Mouse (Mus musculus): ENCODE data around the gene Comtd1. TPM values are rescaled to one million over a fixed set of nuclear protein-coding genes. Genes with fewer than 3 reads are reported as not detected.
A peak's percentile ranks its signal among the peaks of the same experiment; 100 is the strongest.

Comtd1 gene
- 0.85 and 1.1 TPM in 2 replicates for polyA plus RNA-seq (2012)

DNA sequence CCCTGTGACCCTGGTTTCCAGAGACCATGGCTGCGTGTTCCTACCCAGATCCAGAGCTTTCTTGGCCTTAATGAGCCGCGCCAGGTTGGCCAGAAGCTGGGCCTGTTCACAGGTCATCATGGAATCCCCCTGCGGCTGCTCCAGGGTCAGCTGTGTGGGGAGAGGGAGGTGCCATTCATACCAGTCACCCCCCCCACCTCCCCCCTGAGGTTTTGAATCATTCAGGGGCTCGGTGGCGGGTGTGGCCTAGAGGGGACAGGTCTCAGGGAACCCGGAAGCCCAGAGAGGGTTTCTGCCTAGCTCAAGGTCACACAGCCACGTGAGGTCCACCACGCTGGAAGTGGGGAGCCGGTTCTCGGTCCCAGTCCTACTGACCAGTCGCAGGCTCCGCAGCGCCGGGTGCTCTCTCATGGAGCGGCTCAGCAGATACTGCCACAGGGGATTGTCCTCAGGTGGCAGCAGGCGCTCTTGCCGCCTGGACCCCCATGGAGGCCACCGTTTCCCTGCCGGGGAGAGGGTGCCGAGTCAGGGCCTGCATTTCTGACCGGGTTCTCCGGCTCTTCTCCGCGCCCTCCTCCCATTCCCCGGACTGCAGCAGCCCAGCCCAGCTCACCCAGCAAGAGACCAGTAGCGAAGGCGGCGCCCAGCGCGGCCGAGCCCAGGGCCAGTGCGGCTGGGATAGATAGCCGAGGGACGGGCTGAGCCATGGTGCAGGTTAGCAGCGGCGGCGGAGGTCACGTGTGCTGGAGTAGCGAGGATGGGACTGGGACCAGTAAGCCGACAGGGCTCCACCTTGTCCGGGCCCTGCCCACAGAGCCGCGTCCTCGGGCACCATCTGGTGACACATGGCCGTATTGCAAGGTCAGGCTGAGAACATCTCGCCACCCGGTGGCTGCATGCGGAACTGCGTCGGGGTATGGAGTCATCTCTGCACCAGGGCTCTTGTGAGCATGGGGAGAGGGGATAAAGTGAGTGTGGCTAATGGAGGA lies at the start of gene Comtd1:
Gene Comtd1 (minus strand): TSS at position 812 of the 989 bp plus-strand sequence.
- peak within 1 kb of the TSS; percentile 74 for H3K4me3 ChIP-seq (replicated peaks)
- H3K4me1 ChIP-seq (ENCODE audit: control insufficient read depth): peaks cover 88% of the 10 kb centered on the region
- H3K9me3 ChIP-seq (ENCODE audit: control insufficient read depth, low read length): no peaks in the 10 kb centered on the region
- peaks cover 43% of the 10 kb centered on the region for H3K36me3 ChIP-seq (ENCODE audit: control insufficient read depth)
- H3K27me3 ChIP-seq (ENCODE audit: control insufficient read depth): no peaks in the 10 kb centered on the region
- TF ChIP-seq TAL1 (IDR thresholded peaks at IDR 0.05; ENCODE audit: low read length) (0 out of 3 replicates have a peak, but pooled peaks have one; percentile 13), GATA1 (IDR thresholded peaks at IDR 0.05; ENCODE audit: low read length) (no peak)

DNA sequence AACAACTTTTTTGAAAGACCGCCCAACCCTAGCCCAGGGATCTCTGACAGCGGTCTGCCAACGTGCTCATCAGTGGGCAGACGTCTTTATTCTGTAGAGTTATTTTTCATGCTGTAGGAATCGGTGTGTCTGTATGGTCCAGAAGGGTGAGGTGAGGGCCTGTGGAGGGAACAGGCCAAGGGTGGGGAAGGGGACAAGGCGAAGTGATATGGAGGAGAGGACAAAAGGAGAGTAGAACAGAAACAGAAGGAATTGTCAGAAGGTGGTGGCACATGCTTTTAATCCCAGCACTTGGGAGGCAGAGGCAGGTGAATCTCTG lies 43.5 kb upstream of the Comtd1 start:
- H3K4me1 ChIP-seq (ENCODE audit: control insufficient read depth): no peaks in the 10 kb centered on the region
- H3K27me3 ChIP-seq (ENCODE audit: control insufficient read depth): no peaks in the 10 kb centered on the region
- H3K4me3 ChIP-seq (replicated peaks): no peak overlapping the region
- no peaks in the 10 kb centered on the region for H3K9me3 ChIP-seq (ENCODE audit: control insufficient read depth, low read length)
- H3K36me3 ChIP-seq (ENCODE audit: control insufficient read depth): no peaks in the 10 kb centered on the region
- TF ChIP-seq GATA1 (IDR thresholded peaks at IDR 0.05; ENCODE audit: low read length) (no peak), TAL1 (IDR thresholded peaks at IDR 0.05; ENCODE audit: low read length) (no peak)

- Histone ChIP-seq H3K4me1 (ENCODE audit: control insufficient read depth) (no peaks in the 10 kb centered on the region), H3K36me3 (ENCODE audit: control insufficient read depth) (no peaks in the 10 kb centered on the region), H3K9me3 (ENCODE audit: control insufficient read depth, low read length) (no peaks in the 10 kb centered on the region), H3K27me3 (ENCODE audit: control insufficient read depth) (no peaks in the 10 kb centered on the region), H3K4me3 (replicated peaks) (no peak overlapping the region)
- TF ChIP-seq GATA1 (IDR thresholded peaks at IDR 0.05; ENCODE audit: low read length) (no peak), TAL1 (IDR thresholded peaks at IDR 0.05; ENCODE audit: low read length) (no peak)
Observed at GRCm38 (mm10) chr14:21891581-21892340, 43.0 kb upstream of the Comtd1 start.

DNA sequence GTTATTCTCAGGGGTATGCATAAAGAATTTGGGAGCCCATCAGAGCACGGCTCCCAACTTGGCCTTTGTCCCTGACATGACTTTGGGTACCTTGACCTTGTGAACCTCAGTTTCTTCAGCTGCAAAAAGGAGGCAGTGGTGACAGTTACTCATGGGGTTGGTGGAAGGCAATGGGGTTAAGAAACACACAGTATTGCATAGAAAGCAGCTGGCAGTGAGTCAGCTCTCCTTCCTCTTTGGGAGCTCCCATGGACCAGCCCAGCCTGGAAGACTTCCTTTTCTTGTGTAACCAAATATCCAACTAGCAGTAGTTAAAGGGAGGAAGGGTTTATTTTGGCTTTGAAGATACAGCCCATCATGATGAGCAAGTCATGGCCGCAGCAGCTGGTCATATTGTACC lies 41.7 kb upstream of the Comtd1 start:
- Histone ChIP-seq H3K9me3 (ENCODE audit: control insufficient read depth, low read length) (no peaks in the 10 kb centered on the region), H3K4me1 (ENCODE audit: control insufficient read depth) (no peaks in the 10 kb centered on the region), H3K36me3 (ENCODE audit: control insufficient read depth) (no peaks in the 10 kb centered on the region), H3K4me3 (replicated peaks) (no peak overlapping the region), H3K27me3 (ENCODE audit: control insufficient read depth) (no peaks in the 10 kb centered on the region)
- TF ChIP-seq TAL1 (IDR thresholded peaks at IDR 0.05; ENCODE audit: low read length) (no peak), GATA1 (IDR thresholded peaks at IDR 0.05; ENCODE audit: low read length) (no peak)

DNA sequence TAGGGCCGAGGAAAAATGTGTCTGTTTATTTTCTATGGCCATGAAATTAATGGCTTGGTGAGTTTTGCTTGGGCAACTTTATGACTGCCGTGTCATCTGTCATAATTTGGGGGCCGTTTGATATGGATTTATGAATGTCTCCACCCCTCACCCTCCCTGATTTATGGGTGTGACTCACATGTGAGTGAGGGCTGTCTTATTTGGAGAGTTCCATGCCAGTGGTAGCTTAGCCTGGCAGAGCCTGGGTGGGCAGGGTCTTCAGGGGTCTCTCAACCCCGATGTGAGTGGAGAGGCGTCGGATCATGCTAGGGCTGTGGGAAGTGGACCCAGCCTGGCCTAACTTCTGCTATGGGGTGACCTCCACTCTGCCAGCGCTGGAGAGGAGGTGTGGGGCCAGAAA lies 18.0 kb upstream of the Comtd1 start:
- Histone ChIP-seq H3K4me1 (ENCODE audit: control insufficient read depth) (no peaks in the 10 kb centered on the region), H3K36me3 (ENCODE audit: control insufficient read depth) (no peaks in the 10 kb centered on the region), H3K27me3 (ENCODE audit: control insufficient read depth) (no peaks in the 10 kb centered on the region; the same call in 1 of the 2 replicates), H3K9me3 (ENCODE audit: control insufficient read depth, low read length) (no peaks in the 10 kb centered on the region), H3K4me3 (replicated peaks) (no peak overlapping the region)
- no peak for TF ChIP-seq GATA1 (IDR thresholded peaks at IDR 0.05; ENCODE audit: low read length)
- TF ChIP-seq TAL1 (IDR thresholded peaks at IDR 0.05; ENCODE audit: low read length): no peak

- TF ChIP-seq TAL1 (IDR thresholded peaks at IDR 0.05; ENCODE audit: low read length): no peak
- Histone ChIP-seq H3K27me3 (ENCODE audit: control insufficient read depth) (no peaks in the 10 kb centered on the region; the same call in 1 of the 2 replicates), H3K36me3 (ENCODE audit: control insufficient read depth) (no peaks in the 10 kb centered on the region), H3K4me1 (ENCODE audit: control insufficient read depth) (no peaks in the 10 kb centered on the region), H3K9me3 (ENCODE audit: control insufficient read depth, low read length) (no peaks in the 10 kb centered on the region), H3K4me3 (replicated peaks) (no peak overlapping the region)
Observed at GRCm38 (mm10) chr14:21866291-21866690, 17.5 kb upstream of the Comtd1 start.

- TF ChIP-seq TAL1 (IDR thresholded peaks at IDR 0.05; ENCODE audit: low read length): no peak
- TF ChIP-seq GATA1 (IDR thresholded peaks at IDR 0.05; ENCODE audit: low read length): no peak
- Histone ChIP-seq H3K4me1 (ENCODE audit: control insufficient read depth) (peaks cover 26% of the 10 kb centered on the region), H3K9me3 (ENCODE audit: control insufficient read depth, low read length) (no peaks in the 10 kb centered on the region), H3K27me3 (ENCODE audit: control insufficient read depth) (no peaks in the 10 kb centered on the region), H3K36me3 (ENCODE audit: control insufficient read depth) (no peaks in the 10 kb centered on the region), H3K4me3 (replicated peaks) (no peak overlapping the region)
Observed at GRCm38 (mm10) chr14:21856886-21857285, 8.1 kb upstream of the Comtd1 start.

- H3K27me3 ChIP-seq (ENCODE audit: control insufficient read depth): no peaks in the 10 kb centered on the region
- TF ChIP-seq GATA1 (IDR thresholded peaks at IDR 0.05; ENCODE audit: low read length) (no peak), TAL1 (IDR thresholded peaks at IDR 0.05; ENCODE audit: low read length) (no peak)
- H3K36me3 ChIP-seq (ENCODE audit: control insufficient read depth): peaks cover 3% of the 10 kb centered on the region; the same call in 1 of the 2 replicates
- no peaks in the 10 kb centered on the region for H3K9me3 ChIP-seq (ENCODE audit: control insufficient read depth, low read length)
- H3K4me3 ChIP-seq (replicated peaks): no peak overlapping the region
- peaks cover 35% of the 10 kb centered on the region for H3K4me1 ChIP-seq (ENCODE audit: control insufficient read depth)
Observed at GRCm38 (mm10) chr14:21855961-21856360, 7.2 kb upstream of the Comtd1 start.

- Histone ChIP-seq H3K36me3 (ENCODE audit: control insufficient read depth) (peaks cover 5% of the 10 kb centered on the region), H3K4me1 (ENCODE audit: control insufficient read depth) (peaks cover 52% of the 10 kb centered on the region), H3K9me3 (ENCODE audit: control insufficient read depth, low read length) (no peaks in the 10 kb centered on the region), H3K4me3 (replicated peaks) (no peak overlapping the region), H3K27me3 (ENCODE audit: control insufficient read depth) (no peaks in the 10 kb centered on the region)
- TF ChIP-seq GATA1 (IDR thresholded peaks at IDR 0.05; ENCODE audit: low read length) (no peak), TAL1 (IDR thresholded peaks at IDR 0.05; ENCODE audit: low read length) (no peak)
Observed at GRCm38 (mm10) chr14:21854271-21854670, 5.5 kb upstream of the Comtd1 start.
